Mouse (Mus musculus) liver, embryonic 11.5 days (tissue): Measurements from ENCODE around the gene Zfyve16. TPM values are rescaled to one million over a fixed set of nuclear protein-coding genes. Genes with fewer than 3 reads are reported as not detected.

ENCODE experiments used
- ATAC-seq: fragments of 200-750 bp; cut with Nextera tagmentation; replicated peaks from 2 replicates; pipeline ENCODE4 v1.8.0; 2017; ENCODE audit warnings: moderate number of reproducible peaks, mild to moderate bottlenecking, moderate TSS enrichment, moderate library complexity; ENCODE audit not compliant: low FRiP score
- DNase-seq: peaks from one replicate; pipeline ENCODE4 v3.0.0-alpha.2; 2017; ENCODE audit warnings: low spot score
- H3K27ac ChIP-seq: fragments of 300-500 bp; sonication (generic); 2 replicates; pipeline ENCODE4 v1.5.1; 2014; ENCODE audit warnings: mild to moderate bottlenecking, low read depth, low read length, control low read depth
- H3K27me3 ChIP-seq: fragments of 300-500 bp; sonication (generic); replicated peaks from 2 replicates; pipeline ENCODE4 v1.6.1; 2014; ENCODE audit warnings: low read length, mixed read lengths; ENCODE audit not compliant: control insufficient read depth, insufficient read depth
- H3K36me3 ChIP-seq: fragments of 300-500 bp; sonication (generic); 2 replicates; pipeline ENCODE4 v1.6.1; 2014; ENCODE audit warnings: mild to moderate bottlenecking, low read length, moderate library complexity, mixed read lengths; ENCODE audit not compliant: control insufficient read depth, insufficient read depth
- H3K4me1 ChIP-seq: fragments of 300-500 bp; sonication (generic); replicated peaks from 2 replicates; pipeline ENCODE4 v1.6.1; 2014; ENCODE audit warnings: low read length, mixed read lengths; ENCODE audit not compliant: control insufficient read depth, insufficient read depth
- H3K4me2 ChIP-seq: fragments of 300-500 bp; sonication (generic); 2 replicates; pipeline ENCODE4 v1.6.1; 2014; ENCODE audit warnings: mild to moderate bottlenecking, control low read depth, moderate library complexity
- H3K4me3 ChIP-seq: fragments of 300-500 bp; sonication (generic); 2 replicates; pipeline ENCODE4 v1.5.1; 2014; ENCODE audit warnings: low read depth, low read length, control low read depth
- H3K9ac ChIP-seq: fragments of 300-500 bp; sonication (generic); 2 replicates; pipeline ENCODE4 v1.6.1; 2014; ENCODE audit warnings: low read depth, low read length, control low read depth
- H3K9me3 ChIP-seq: fragments of 300-500 bp; sonication (generic); 2 replicates; pipeline ENCODE4 v1.6.1; 2016; ENCODE audit warnings: low read length, inconsistent platforms, mixed read lengths; ENCODE audit not compliant: control insufficient read depth
- WGBS: fragments of 180-500 bp; shearing (Covaris S2); extraction: QIAGEN DNeasy Blood & Tissue Kit; methylation state at CpG from one replicate; pipeline ENCODE4 v1.1.7; 2014; 5-methylcytosine and 5-hydroxymethylcytosine counted together
- polyA plus RNA-seq: library from polyadenylated mRNA; unstranded; fragments of >200 nt; fragmentation: Nextera tagmentation; extraction: Ambion mirVana; gene quantifications from 2 replicates; pipeline ENCODE4 v1.2.1, GENCODE M21; 2014

The Zfyve16 gene
- polyA plus RNA-seq, 1 experiment from 2014 or later: 6.6 TPM

- DNase-seq: no peak
- Histone ChIP-seq H3K27ac (no peak overlapping the region), H3K4me2 (no peak overlapping the region), H3K9ac (no peak overlapping the region), H3K27me3 (no peaks in the 10 kb centered on the region), H3K36me3 (peaks cover 6% of the 10 kb centered on the region; the same call in 1 of the 2 replicates), H3K4me3 (no peak overlapping the region), H3K4me1 (no peaks in the 10 kb centered on the region), H3K9me3 (no peaks in the 10 kb centered on the region)
- no peak for ATAC-seq
- WGBS: 82% methylated on average over 4 of the region's 4 CpGs
Observed at GRCm38 (mm10) chr13:92490817-92491216, 39.9 kb downstream of the Zfyve16 start.

- no peaks in the 10 kb centered on the region for H3K4me1 ChIP-seq
- DNase-seq (peak; percentile 86), ATAC-seq (peak; percentile 100)
- peak within 1 kb of the TSS; percentile 74 for H3K9ac ChIP-seq
- H3K4me2 ChIP-seq: peak within 1 kb of the TSS; percentile 80
- H3K27ac ChIP-seq: 0 out of 2 replicates have a peak within 1 kb of the TSS, but pooled peaks have one; percentile 5
- 7% methylated on average over 19 of the region's 19 CpGs for WGBS
- no peaks in the 10 kb centered on the region for H3K27me3 ChIP-seq
- H3K36me3 ChIP-seq: no peaks in the 10 kb centered on the region
- peak within 1 kb of the TSS; percentile 48 for H3K4me3 ChIP-seq
- no peaks in the 10 kb centered on the region for H3K9me3 ChIP-seq
Observed at GRCm38 (mm10) chr13:92483852-92484463, 46.7 kb downstream of the Zfyve16 start, which contains the start of gene Fam151b. Gene Fam151b, minus strand, starts transcription at chr13:92484015.

GRCm38 (mm10) chr13:92483348-92483747 lies 47.3 kb downstream of the Zfyve16 start:
- 7% methylated on average over 3 of the region's 3 CpGs for WGBS
- no peaks in the 10 kb centered on the region for H3K27me3 ChIP-seq
- peak overlapping the region; percentile 74 for H3K9ac ChIP-seq
- H3K4me3 ChIP-seq: peak overlapping the region; percentile 48
- H3K4me1 ChIP-seq: no peaks in the 10 kb centered on the region
- H3K4me2 ChIP-seq: peak overlapping the region; percentile 80
- H3K36me3 ChIP-seq: no peaks in the 10 kb centered on the region
- DNase-seq: no peak
- H3K9me3 ChIP-seq: no peaks in the 10 kb centered on the region
- no peak overlapping the region for H3K27ac ChIP-seq
- ATAC-seq: peak; percentile 72

DNA sequence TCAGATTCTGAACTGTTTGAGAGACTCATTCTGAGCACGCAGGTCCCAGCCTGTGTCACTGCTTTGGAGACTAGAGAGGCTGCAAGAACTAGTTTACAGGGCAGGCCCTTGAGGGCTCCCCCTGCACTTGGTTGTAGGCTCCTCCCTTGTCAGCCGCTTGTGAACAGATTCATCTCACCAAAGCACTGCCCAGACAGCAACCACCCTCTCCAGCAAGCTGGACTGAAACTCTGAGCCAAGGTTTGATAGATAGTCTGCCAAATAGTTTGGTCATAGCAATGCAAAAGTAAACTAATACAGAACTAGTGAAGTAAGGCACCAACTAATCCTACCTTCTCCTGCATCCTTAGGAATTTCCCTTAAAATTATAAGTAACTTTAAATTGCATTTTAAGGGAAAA lies 60.5 kb downstream of the Zfyve16 start:
- Histone ChIP-seq H3K27ac (no peak overlapping the region), H3K4me1 (no peaks in the 10 kb centered on the region), H3K4me3 (no peak overlapping the region), H3K9ac (no peak overlapping the region), H3K27me3 (no peaks in the 10 kb centered on the region), H3K9me3 (no peaks in the 10 kb centered on the region), H3K36me3 (peaks cover 2% of the 10 kb centered on the region; the same call in 1 of the 2 replicates), H3K4me2 (no peak overlapping the region)
- 61% methylated on average over 2 of the region's 2 CpGs for WGBS
- no peak for DNase-seq
- ATAC-seq: no peak

DNA sequence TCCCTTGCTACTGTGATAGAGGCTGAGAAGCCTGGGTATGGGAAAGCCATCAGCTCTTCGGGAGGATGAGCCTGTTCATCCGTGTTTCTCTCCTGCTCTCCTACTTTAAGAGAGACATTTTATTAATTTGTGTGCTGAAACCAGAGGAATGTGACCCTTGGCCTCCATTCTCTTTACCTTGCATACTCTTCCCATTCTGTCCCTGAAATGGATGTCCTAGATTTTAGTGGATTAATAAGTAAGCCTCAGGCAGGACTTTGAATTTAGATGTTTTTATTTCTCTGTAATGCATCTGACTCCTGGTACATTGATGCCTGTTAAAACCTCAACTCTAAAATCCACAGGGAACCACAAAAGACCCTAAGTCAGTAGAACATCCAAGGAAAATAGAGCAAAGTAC lies 61.3 kb downstream of the Zfyve16 start:
- Histone ChIP-seq H3K27ac (no peak overlapping the region), H3K36me3 (peaks cover 2% of the 10 kb centered on the region; the same call in 1 of the 2 replicates), H3K9me3 (no peaks in the 10 kb centered on the region), H3K4me3 (no peak overlapping the region), H3K27me3 (no peaks in the 10 kb centered on the region), H3K9ac (no peak overlapping the region), H3K4me2 (no peak overlapping the region), H3K4me1 (no peaks in the 10 kb centered on the region)
- DNase-seq: no peak
- ATAC-seq: no peak
- 83% methylated on average over 2 of the region's 2 CpGs for WGBS

GRCm38 (mm10) chr13:92467891-92468290 lies 62.8 kb downstream of the Zfyve16 start:
- Histone ChIP-seq H3K4me1 (no peaks in the 10 kb centered on the region), H3K4me2 (no peak overlapping the region), H3K9ac (no peak overlapping the region), H3K9me3 (no peaks in the 10 kb centered on the region), H3K36me3 (peaks cover 2% of the 10 kb centered on the region; the same call in 1 of the 2 replicates), H3K4me3 (no peak overlapping the region), H3K27me3 (no peaks in the 10 kb centered on the region), H3K27ac (no peak overlapping the region)
- WGBS: 82% methylated on average over 9 of the region's 9 CpGs
- DNase-seq: no peak
- ATAC-seq: no peak

DNA sequence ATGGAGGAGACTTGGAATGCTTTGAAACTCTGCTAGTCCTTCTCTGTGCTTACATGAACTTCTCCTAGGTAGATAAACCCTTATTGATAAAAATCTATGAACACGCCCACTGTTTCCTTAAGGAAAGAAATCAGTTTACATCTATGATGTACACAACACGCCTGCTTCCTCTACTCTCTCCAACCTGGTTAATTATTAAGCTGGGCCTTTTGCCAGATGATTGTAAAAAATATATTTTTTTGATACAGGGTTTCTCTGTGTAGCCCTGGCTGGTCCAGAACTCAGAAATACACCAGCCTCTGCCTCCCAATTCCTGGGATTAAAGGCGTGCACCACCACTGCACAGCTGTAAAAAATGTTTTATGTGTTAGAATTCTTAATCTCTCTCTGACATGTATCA lies 66.0 kb downstream of the Zfyve16 start:
- no peak overlapping the region for H3K4me3 ChIP-seq
- 86% methylated on average over 3 of the region's 3 CpGs for WGBS
- no peak overlapping the region for H3K9ac ChIP-seq
- H3K27ac ChIP-seq: no peak overlapping the region
- no peak for ATAC-seq
- no peaks in the 10 kb centered on the region for H3K9me3 ChIP-seq
- H3K36me3 ChIP-seq: peaks cover 2% of the 10 kb centered on the region; the same call in 1 of the 2 replicates
- H3K4me2 ChIP-seq: no peak overlapping the region
- no peak for DNase-seq
- H3K27me3 ChIP-seq: no peaks in the 10 kb centered on the region
- H3K4me1 ChIP-seq: no peaks in the 10 kb centered on the region

GRCm38 (mm10) chr13:92446872-92447271 lies 83.8 kb downstream of the Zfyve16 start:
- Histone ChIP-seq H3K4me3 (no peak overlapping the region), H3K9me3 (no peaks in the 10 kb centered on the region), H3K9ac (no peak overlapping the region), H3K27ac (no peak overlapping the region), H3K27me3 (no peaks in the 10 kb centered on the region), H3K36me3 (no peaks in the 10 kb centered on the region), H3K4me1 (no peaks in the 10 kb centered on the region), H3K4me2 (no peak overlapping the region)
- no peak for DNase-seq
- 86% methylated on average over 7 of the region's 7 CpGs for WGBS
- ATAC-seq: no peak

GRCm38 (mm10) chr13:92440286-92440685 lies 90.4 kb downstream of the Zfyve16 start:
- Histone ChIP-seq H3K4me2 (no peak overlapping the region), H3K4me3 (no peak overlapping the region), H3K9me3 (no peaks in the 10 kb centered on the region), H3K36me3 (no peaks in the 10 kb centered on the region), H3K9ac (no peak overlapping the region), H3K27ac (no peak overlapping the region), H3K27me3 (no peaks in the 10 kb centered on the region), H3K4me1 (no peaks in the 10 kb centered on the region)
- no peak for DNase-seq
- 75% methylated on average over 13 of the region's 13 CpGs for WGBS
- ATAC-seq: no peak
